Mouse (Mus musculus) embryonic fibroblast, embryonic 13.5 days (primary cell): Measurements from ENCODE around the gene Cdkl3. TPM values are rescaled to one million over a fixed set of nuclear protein-coding genes. Genes with fewer than 3 reads are reported as not detected.
A peak's percentile ranks its signal among the peaks of the same experiment; 100 is the strongest.

Experiments
- H3K27ac ChIP-seq: 2 replicates; pipeline ENCODE4 v1.5.1; 2012; ENCODE audit warnings: low read length, control low read depth, inconsistent platforms; ENCODE audit not compliant: insufficient read depth
- H3K4me1 ChIP-seq: 2 replicates; pipeline ENCODE4 v1.6.1; 2011; ENCODE audit warnings: low read length; ENCODE audit not compliant: control insufficient read depth, insufficient read depth
- H3K4me3 ChIP-seq: 2 replicates; pipeline ENCODE4 v1.5.1; 2011; ENCODE audit warnings: mild to moderate bottlenecking, control low read depth, low read length; ENCODE audit not compliant: insufficient read depth
- CTCF ChIP-seq: IDR thresholded peaks from 2 replicates; pipeline ENCODE4 v1.5.1; 2011; ENCODE audit warnings: mild to moderate bottlenecking, control low read depth, low read length, moderate library complexity, borderline replicate concordance; ENCODE audit not compliant: insufficient read depth
- POLR2A ChIP-seq: IDR thresholded peaks from 2 replicates; pipeline ENCODE4 v1.6.1; 2011; ENCODE audit warnings: low read depth, mild to moderate bottlenecking, control low read depth, low read length, moderate library complexity
- polyA plus RNA-seq: library from polyadenylated mRNA; stranded (reverse); fragments of >200 nt; gene quantifications from 2 replicates; pipeline ENCODE4 v1.2.4, GENCODE M21; 2011; ENCODE audit warnings: low read depth; ENCODE audit not compliant: missing spikeins, insufficient read length

Cdkl3 gene
- polyA plus RNA-seq: 8.8 and 11.7 TPM in 2 replicates

DNA sequence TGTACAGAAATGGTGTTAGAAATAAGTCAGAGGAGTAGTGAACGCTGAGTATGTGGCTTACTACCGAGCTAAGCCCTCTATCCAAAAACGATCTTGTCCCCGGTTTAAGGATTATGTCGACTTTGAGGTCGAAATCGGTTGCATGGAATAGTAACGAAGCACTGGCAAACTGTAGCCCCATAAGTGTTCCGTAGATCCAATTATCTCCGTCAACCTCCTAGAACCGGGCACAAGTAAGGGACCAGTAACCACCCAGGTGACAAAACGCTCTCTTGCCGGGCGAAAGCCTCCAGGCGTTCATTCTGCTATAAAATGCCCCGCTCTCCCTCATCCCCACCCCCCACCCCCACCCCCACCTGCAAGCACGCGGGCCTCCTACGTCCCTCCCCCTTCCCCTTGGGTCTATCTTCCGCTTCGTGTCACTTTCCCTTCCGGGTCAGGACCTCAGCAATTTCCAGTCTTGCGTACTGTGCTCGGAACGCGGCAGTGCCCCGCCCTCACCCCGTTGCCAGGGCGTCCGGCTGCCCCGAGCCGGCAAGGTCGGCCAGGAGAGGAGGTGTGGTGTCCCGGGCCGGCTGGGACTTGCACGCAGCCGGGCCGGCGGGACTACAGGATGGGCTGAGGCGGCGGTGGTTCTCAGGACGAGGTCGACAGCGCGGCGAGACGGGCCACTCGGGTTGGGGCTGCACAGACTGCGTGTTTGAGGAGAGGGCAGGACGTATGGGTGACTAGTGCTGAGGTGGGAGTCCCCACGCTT is at the start of gene Cdkl3:
Gene Cdkl3, plus strand, starts transcription at position 450 of the 757 bp plus-strand sequence.
- TF ChIP-seq CTCF: no peak
- peak; percentile 66 for TF ChIP-seq POLR2A
- Histone ChIP-seq H3K4me3 (peak within 1 kb of the TSS; percentile 78), H3K4me1 (no peaks in the 10 kb centered on the region; the same call in 1 of the 2 replicates), H3K27ac (peak within 1 kb of the TSS; percentile 95)

DNA sequence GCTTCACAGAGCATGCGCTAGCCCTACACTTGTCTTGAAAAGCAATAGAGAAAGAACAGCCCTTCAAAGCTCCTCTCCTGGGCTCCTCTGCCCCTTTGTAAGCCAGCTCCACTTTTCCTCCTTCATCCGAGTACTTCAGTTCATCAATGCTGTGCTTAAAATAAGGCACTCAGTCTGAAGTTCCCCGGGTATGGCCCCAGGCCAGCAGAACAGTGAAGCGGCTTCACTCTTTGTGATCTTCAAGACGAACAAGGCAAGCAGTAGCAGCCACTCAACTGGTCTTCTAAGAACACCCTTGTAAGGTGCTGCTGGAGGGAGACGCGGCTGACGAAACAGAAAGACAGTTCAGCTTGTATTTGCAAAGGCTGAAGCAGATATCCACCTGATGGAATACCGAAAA is 47.9 kb upstream of the Cdkl3 start:
- TF ChIP-seq CTCF: no peak
- no peak for TF ChIP-seq POLR2A
- H3K4me3 ChIP-seq: no peak overlapping the region
- no peak overlapping the region for H3K27ac ChIP-seq
- H3K4me1 ChIP-seq: peaks cover 3% of the 10 kb centered on the region; the same call in 1 of the 2 replicates

DNA sequence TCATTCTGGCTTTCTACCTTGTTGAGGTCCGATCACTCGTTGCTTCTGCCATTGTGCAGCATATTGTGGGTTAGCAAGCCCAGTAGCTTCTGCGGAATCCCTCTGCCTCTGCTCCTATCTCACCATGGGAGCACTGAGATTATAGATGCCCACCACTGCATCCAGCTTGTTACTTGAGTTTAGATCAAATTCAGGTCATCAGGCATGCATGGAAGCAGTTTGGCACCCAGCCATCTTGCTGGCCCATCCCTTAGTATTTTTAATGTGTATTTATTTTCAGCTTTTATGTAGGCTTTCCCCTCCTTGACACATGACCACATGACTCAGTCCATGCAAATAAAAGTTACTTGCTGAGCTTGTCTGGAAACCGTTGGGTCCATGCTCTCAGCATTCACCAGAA is 46.3 kb upstream of the Cdkl3 start:
- no peaks in the 10 kb centered on the region for H3K4me1 ChIP-seq
- H3K4me3 ChIP-seq: no peak overlapping the region
- H3K27ac ChIP-seq: no peak overlapping the region
- TF ChIP-seq POLR2A (no peak), CTCF (no peak)

DNA sequence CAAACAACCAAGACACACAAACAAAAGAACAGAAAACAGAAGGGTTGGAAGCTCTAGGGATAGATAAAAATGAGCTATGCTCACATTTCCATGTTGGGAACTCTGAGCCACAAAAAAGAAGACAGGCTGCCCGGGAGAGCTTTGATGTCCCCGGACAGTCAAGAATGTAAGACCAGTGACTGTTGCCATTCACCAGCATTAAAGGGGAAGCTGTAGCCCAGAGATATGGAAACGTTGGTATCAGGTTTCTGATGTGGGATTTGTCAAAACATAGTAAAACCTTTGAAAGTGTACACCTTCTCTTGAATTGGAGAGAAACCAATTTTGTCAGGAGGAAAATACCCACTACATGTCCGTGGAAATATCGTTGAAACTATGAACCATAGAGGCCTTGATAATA is 44.5 kb upstream of the Cdkl3 start:
- no peaks in the 10 kb centered on the region for H3K4me1 ChIP-seq
- no peak for TF ChIP-seq CTCF
- TF ChIP-seq POLR2A: no peak
- no peak overlapping the region for H3K27ac ChIP-seq
- H3K4me3 ChIP-seq: no peak overlapping the region

DNA sequence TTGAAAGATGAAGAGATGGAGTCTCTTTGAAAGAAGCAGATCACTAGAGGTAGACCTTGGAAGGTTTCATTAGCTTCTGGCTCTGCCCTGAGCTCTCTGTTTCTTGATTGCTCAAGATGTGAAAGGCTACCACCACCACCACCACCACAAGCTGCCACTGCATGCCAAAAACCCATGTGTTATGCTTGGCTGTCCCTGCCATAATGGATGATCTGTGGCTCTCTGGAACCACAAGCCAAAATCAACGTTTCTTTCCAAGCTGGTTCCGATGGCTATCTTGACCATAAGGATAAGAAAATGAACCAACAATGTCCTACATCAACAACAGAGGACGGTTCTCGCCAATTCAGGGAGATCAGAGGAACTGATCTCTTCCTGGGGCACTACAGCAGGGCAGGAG is 44.0 kb upstream of the Cdkl3 start:
- Histone ChIP-seq H3K4me3 (no peak overlapping the region), H3K27ac (no peak overlapping the region), H3K4me1 (no peaks in the 10 kb centered on the region)
- no peak for TF ChIP-seq CTCF
- no peak for TF ChIP-seq POLR2A

DNA sequence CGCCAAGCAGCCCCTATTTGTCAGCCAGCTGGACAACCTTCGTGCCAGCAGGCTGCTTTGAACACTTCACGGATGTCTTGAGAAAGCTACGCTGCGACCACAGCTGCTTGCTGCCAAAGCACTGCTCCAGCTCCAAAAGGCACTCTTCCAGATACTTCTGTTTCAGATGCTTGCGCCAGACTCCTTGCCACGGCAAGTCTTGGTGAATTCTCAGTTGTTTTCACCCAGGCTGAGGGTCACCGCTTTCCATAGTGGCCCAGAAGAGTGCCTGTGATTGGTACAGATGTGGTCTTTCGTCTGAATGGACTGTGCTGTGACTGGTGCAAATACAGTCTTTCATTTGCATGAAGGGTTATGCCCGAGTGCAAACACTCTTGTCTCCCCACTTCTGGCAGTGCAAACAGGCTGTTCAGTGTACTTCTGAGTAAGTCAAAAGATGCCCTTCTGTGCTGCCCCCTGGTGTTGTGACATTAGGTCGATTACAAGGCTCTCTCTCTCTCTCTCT is 43.0 kb upstream of the Cdkl3 start:
- Histone ChIP-seq H3K4me1 (no peaks in the 10 kb centered on the region), H3K4me3 (no peak overlapping the region), H3K27ac (no peak overlapping the region)
- TF ChIP-seq CTCF (no peak), POLR2A (no peak)

DNA sequence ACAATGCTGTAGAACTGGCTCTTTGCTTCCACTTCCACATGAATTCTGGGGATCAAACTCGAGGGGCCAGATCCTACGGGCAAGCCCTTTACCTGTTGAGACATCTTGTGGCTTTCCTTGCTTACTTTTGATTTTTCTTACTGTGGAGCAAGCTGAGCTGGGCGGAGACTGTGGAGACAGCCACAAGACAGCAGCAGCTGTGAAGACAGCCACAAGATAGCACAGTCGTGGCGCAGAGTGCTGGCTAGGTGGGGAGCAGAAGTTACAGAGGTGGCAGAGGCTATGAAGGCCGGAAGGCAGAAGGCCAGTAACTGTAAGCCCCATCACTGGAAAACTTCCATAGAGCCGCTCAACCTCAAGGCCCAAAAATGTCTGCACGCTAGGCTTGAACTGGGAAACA is 42.3 kb upstream of the Cdkl3 start:
- no peaks in the 10 kb centered on the region for H3K4me1 ChIP-seq
- H3K27ac ChIP-seq: no peak overlapping the region
- TF ChIP-seq POLR2A: no peak
- no peak for TF ChIP-seq CTCF
- no peak overlapping the region for H3K4me3 ChIP-seq

DNA sequence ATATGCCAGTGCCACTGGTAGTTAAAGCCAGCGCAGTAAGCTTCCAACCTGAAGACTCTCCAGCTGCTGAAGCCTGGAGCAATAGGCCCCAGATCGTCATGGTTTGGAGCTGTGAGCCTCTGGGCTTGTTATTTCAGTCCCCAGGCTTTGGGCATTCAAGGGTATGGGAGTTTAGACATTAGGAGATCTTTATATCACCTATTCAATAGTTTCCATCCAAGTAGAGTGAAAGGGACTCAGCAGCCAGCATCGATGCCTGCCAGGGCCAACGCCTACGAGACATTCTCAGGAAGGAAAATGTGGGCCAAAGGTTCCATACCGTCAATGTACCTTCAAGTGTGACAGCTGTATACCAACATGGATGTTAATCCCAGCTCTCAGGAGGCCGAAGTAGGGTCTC is 41.7 kb upstream of the Cdkl3 start:
- H3K27ac ChIP-seq: no peak overlapping the region
- TF ChIP-seq POLR2A (no peak), CTCF (no peak)
- no peak overlapping the region for H3K4me3 ChIP-seq
- no peaks in the 10 kb centered on the region for H3K4me1 ChIP-seq

DNA sequence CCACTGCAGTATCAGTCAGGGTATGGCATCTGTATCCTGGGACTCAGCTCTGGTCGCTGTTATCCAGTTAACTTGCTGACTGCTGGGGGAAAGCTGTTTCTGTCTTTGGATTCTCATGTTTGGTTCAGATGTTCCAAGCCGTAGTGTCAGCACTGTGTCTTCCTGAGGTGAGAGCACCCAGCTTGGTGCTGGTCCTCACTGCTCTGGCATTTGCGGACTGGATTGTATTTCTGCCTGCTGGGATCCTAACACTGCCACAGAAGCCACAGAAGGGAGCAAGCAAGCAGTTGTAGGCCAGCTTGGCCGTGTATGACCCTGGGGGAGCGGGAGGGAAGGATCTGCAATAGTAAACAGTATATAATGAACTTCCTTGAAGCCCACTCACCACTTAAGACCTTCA is 37.4 kb upstream of the Cdkl3 start:
- TF ChIP-seq POLR2A (no peak), CTCF (no peak)
- no peaks in the 10 kb centered on the region; the same call in 1 of the 2 replicates for H3K4me1 ChIP-seq
- no peak overlapping the region for H3K27ac ChIP-seq
- no peak overlapping the region for H3K4me3 ChIP-seq
